Mouse (Mus musculus): ENCODE measurements at regions not wholly inside any gene's neighbourhood (a gene's known extent, or its start where the extent isn't known, plus 50 kb on each side); places are given as distances from the start of the nearest gene placed in this dataset.

DNA sequence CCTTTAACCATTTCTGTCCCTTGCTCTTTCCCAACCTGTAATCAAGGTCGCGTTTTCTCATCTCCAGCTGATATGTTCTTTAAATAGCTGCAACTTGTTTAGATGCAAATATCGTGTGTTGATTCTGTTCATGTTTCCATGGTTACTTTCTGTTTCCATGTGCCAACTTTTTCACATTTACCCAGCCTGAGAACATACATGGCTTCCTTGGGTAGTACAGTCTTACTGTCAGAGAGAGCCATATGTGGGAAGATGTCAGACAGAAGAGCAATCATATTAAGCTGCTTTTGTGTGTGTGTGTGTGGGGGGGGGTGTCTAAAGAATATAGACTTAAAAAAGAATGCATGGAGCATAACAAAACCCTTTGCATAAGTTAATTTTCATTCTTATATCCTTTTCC lies 52.2 kb upstream of the Jag1 start:
- H3K9me3 ChIP-seq (replicated peaks) = no peaks in the 10 kb centered on the region
- H3K27me3 ChIP-seq (replicated peaks) = no peaks in the 10 kb centered on the region
- H3K4me1 ChIP-seq (replicated peaks) = no peaks in the 10 kb centered on the region; the same call in 1 of the 2 replicates
- no peaks in the 10 kb centered on the region for H3K36me3 ChIP-seq
- WGBS = 85% methylated on average over 3 of the region's 3 CpGs
- ATAC-seq (ENCODE audit: insufficient number of reproducible peaks, low FRiP score) = no peak
- no peak overlapping the region for H3K9ac ChIP-seq
- H3K4me2 ChIP-seq = no peak overlapping the region
- H3K4me3 ChIP-seq = no peak overlapping the region
- H3K27ac ChIP-seq (ENCODE audit: poor library complexity, severe bottlenecking) = no peak overlapping the region

Measured in heart, embryonic 12.5 days (tissue).